Mouse (Mus musculus): ENCODE results near the gene H6pd. TPM values are rescaled to one million over a fixed set of nuclear protein-coding genes. Genes with fewer than 3 reads are reported as not detected.

The H6pd gene
- polyA plus RNA-seq, 1 experiment = 14.9 TPM

GRCm38 (mm10) chr4:150033261-150033671, 24.4 kb upstream of the H6pd start:
- no peak overlapping the region for H3ac ChIP-seq (ENCODE audit: control insufficient read depth, insufficient read length, low read depth)
- TF ChIP-seq USF1 (IDR thresholded peaks at IDR 0.05; ENCODE audit: low read depth) = no peak
- TF ChIP-seq MYOD1 (IDR thresholded peaks at IDR 0.05; ENCODE audit: control insufficient read depth, insufficient read length, low read depth) = no peak
- no peak for TF ChIP-seq MAX (IDR thresholded peaks at IDR 0.05)
- no peak for TF ChIP-seq MYOG (IDR thresholded peaks at IDR 0.05; ENCODE audit: control insufficient read depth, extremely low read depth, insufficient read length)
- no peak for TF ChIP-seq CEBPB (IDR thresholded peaks at IDR 0.05; ENCODE audit: low read depth)
- no peak for TF ChIP-seq FOSL1 (IDR thresholded peaks at IDR 0.05; ENCODE audit: insufficient read depth, low read length, poor library complexity, severe bottlenecking)
- TF ChIP-seq CTCF (IDR thresholded peaks at IDR 0.05; ENCODE audit: control insufficient read depth, insufficient read depth, insufficient read length) = no peak
- peaks cover 37% of the 10 kb centered on the region for H3K27me3 ChIP-seq (ENCODE audit: control insufficient read depth, insufficient read depth, insufficient read length)
- H3K79me2 ChIP-seq (ENCODE audit: control insufficient read depth, insufficient read depth) = no peaks in the 10 kb centered on the region
- no peaks in the 10 kb centered on the region for H3K79me3 ChIP-seq (ENCODE audit: low read depth)
- no peak overlapping the region for H3K4me3 ChIP-seq (ENCODE audit: insufficient read depth, poor library complexity, severe bottlenecking)
- no peaks in the 10 kb centered on the region for H3K36me3 ChIP-seq (ENCODE audit: control insufficient read depth, insufficient read depth)

GRCm38 (mm10) chr4:150031234-150031890, 22.5 kb upstream of the H6pd start:
- no peak for TF ChIP-seq MYOG (IDR thresholded peaks at IDR 0.05; ENCODE audit: control insufficient read depth, extremely low read depth, insufficient read length)
- no peak for TF ChIP-seq CEBPB (IDR thresholded peaks at IDR 0.05; ENCODE audit: low read depth)
- no peak for TF ChIP-seq FOSL1 (IDR thresholded peaks at IDR 0.05; ENCODE audit: insufficient read depth, low read length, poor library complexity, severe bottlenecking)
- no peak for TF ChIP-seq USF1 (IDR thresholded peaks at IDR 0.05; ENCODE audit: low read depth)
- no peak for TF ChIP-seq CTCF (IDR thresholded peaks at IDR 0.05; ENCODE audit: control insufficient read depth, insufficient read depth, insufficient read length)
- no peak for TF ChIP-seq MAX (IDR thresholded peaks at IDR 0.05)
- no peak for TF ChIP-seq MYOD1 (IDR thresholded peaks at IDR 0.05; ENCODE audit: control insufficient read depth, insufficient read length, low read depth)
- no peak overlapping the region for H3K4me3 ChIP-seq (ENCODE audit: insufficient read depth, poor library complexity, severe bottlenecking)
- H3K79me3 ChIP-seq (ENCODE audit: low read depth) = no peaks in the 10 kb centered on the region
- no peaks in the 10 kb centered on the region for H3K79me2 ChIP-seq (ENCODE audit: control insufficient read depth, insufficient read depth)
- H3K36me3 ChIP-seq (ENCODE audit: control insufficient read depth, insufficient read depth) = no peaks in the 10 kb centered on the region
- peaks cover 44% of the 10 kb centered on the region for H3K27me3 ChIP-seq (ENCODE audit: control insufficient read depth, insufficient read depth, insufficient read length)
- no peak overlapping the region for H3ac ChIP-seq (ENCODE audit: control insufficient read depth, insufficient read length, low read depth)

- no peaks in the 10 kb centered on the region for H3K36me3 ChIP-seq (ENCODE audit: control insufficient read depth, insufficient read depth)
- peak overlapping the region; percentile 58 for H3ac ChIP-seq (ENCODE audit: control insufficient read depth, insufficient read length, low read depth)
- H3K27me3 ChIP-seq (ENCODE audit: control insufficient read depth, insufficient read depth, insufficient read length) = peaks cover 44% of the 10 kb centered on the region
- peak overlapping the region; percentile 14 for H3K4me3 ChIP-seq (ENCODE audit: insufficient read depth, poor library complexity, severe bottlenecking)
- no peaks in the 10 kb centered on the region for H3K79me2 ChIP-seq (ENCODE audit: control insufficient read depth, insufficient read depth)
- no peaks in the 10 kb centered on the region for H3K79me3 ChIP-seq (ENCODE audit: low read depth)
- TF ChIP-seq FOSL1 (IDR thresholded peaks at IDR 0.05; ENCODE audit: insufficient read depth, low read length, poor library complexity, severe bottlenecking) (no peak), MAX (IDR thresholded peaks at IDR 0.05) (no peak), MYOD1 (IDR thresholded peaks at IDR 0.05; ENCODE audit: control insufficient read depth, insufficient read length, low read depth) (no peak), USF1 (IDR thresholded peaks at IDR 0.05; ENCODE audit: low read depth) (no peak), MYOG (IDR thresholded peaks at IDR 0.05; ENCODE audit: control insufficient read depth, extremely low read depth, insufficient read length) (no peak), CEBPB (IDR thresholded peaks at IDR 0.05; ENCODE audit: low read depth) (no peak)
Observed at GRCm38 (mm10) chr4:150030449-150031233, 21.8 kb upstream of the H6pd start.

- no peaks in the 10 kb centered on the region for H3K79me2 ChIP-seq (ENCODE audit: control insufficient read depth, insufficient read depth)
- peaks cover 44% of the 10 kb centered on the region for H3K27me3 ChIP-seq (ENCODE audit: control insufficient read depth, insufficient read depth, insufficient read length)
- no peak overlapping the region for H3K4me3 ChIP-seq (ENCODE audit: insufficient read depth, poor library complexity, severe bottlenecking)
- H3K36me3 ChIP-seq (ENCODE audit: control insufficient read depth, insufficient read depth) = no peaks in the 10 kb centered on the region
- no peaks in the 10 kb centered on the region for H3K79me3 ChIP-seq (ENCODE audit: low read depth)
- no peak for TF ChIP-seq MYOG (IDR thresholded peaks at IDR 0.05; ENCODE audit: control insufficient read depth, extremely low read depth, insufficient read length)
- no peak for TF ChIP-seq CEBPB (IDR thresholded peaks at IDR 0.05; ENCODE audit: low read depth)
- no peak for TF ChIP-seq MAX (IDR thresholded peaks at IDR 0.05)
- no peak for TF ChIP-seq MYOD1 (IDR thresholded peaks at IDR 0.05; ENCODE audit: control insufficient read depth, insufficient read length, low read depth)
- no peak for TF ChIP-seq CTCF (IDR thresholded peaks at IDR 0.05; ENCODE audit: control insufficient read depth, insufficient read depth, insufficient read length)
- TF ChIP-seq FOSL1 (IDR thresholded peaks at IDR 0.05; ENCODE audit: insufficient read depth, low read length, poor library complexity, severe bottlenecking) = no peak
- no peak for TF ChIP-seq USF1 (IDR thresholded peaks at IDR 0.05; ENCODE audit: low read depth)
- no peak overlapping the region for H3ac ChIP-seq (ENCODE audit: control insufficient read depth, insufficient read length, low read depth)
Observed at GRCm38 (mm10) chr4:150029885-150030284, 21.1 kb upstream of the H6pd start.

GRCm38 (mm10) chr4:150023518-150023917, 14.7 kb upstream of the H6pd start:
- no peaks in the 10 kb centered on the region for H3K79me3 ChIP-seq (ENCODE audit: low read depth)
- TF ChIP-seq MAX (IDR thresholded peaks at IDR 0.05) = no peak
- no peak for TF ChIP-seq MYOG (IDR thresholded peaks at IDR 0.05; ENCODE audit: control insufficient read depth, extremely low read depth, insufficient read length)
- TF ChIP-seq CTCF (IDR thresholded peaks at IDR 0.05; ENCODE audit: control insufficient read depth, insufficient read depth, insufficient read length) = no peak
- no peak for TF ChIP-seq FOSL1 (IDR thresholded peaks at IDR 0.05; ENCODE audit: insufficient read depth, low read length, poor library complexity, severe bottlenecking)
- TF ChIP-seq USF1 (IDR thresholded peaks at IDR 0.05; ENCODE audit: low read depth) = no peak
- TF ChIP-seq CEBPB (IDR thresholded peaks at IDR 0.05; ENCODE audit: low read depth) = no peak
- TF ChIP-seq MYOD1 (IDR thresholded peaks at IDR 0.05; ENCODE audit: control insufficient read depth, insufficient read length, low read depth) = no peak
- no peaks in the 10 kb centered on the region for H3K36me3 ChIP-seq (ENCODE audit: control insufficient read depth, insufficient read depth)
- H3ac ChIP-seq (ENCODE audit: control insufficient read depth, insufficient read length, low read depth) = no peak overlapping the region
- no peak overlapping the region for H3K4me3 ChIP-seq (ENCODE audit: insufficient read depth, poor library complexity, severe bottlenecking)
- no peaks in the 10 kb centered on the region for H3K79me2 ChIP-seq (ENCODE audit: control insufficient read depth, insufficient read depth)
- H3K27me3 ChIP-seq (ENCODE audit: control insufficient read depth, insufficient read depth, insufficient read length) = peaks cover 9% of the 10 kb centered on the region
